Comparison of ENCODE assay signal across 8 mouse cellular contexts in genomic region chr1:34642304-34642893, GRCm38 (mm10).
DNase-seq lines count a peak whose midpoint lies in the region; ATAC-seq lines count a peak whose summit lies in the region.

No protein-coding gene starts in this region.

- WGBS in intestine, embryonic 14.5 days, result 33% methylated on average over 13 of the region's 13 CpGs
- 33% methylated on average over 13 of the region's 13 CpGs for WGBS in intestine, embryonic 16.5 days
- 38% methylated on average over 13 of the region's 13 CpGs for WGBS in forebrain, embryonic 11.5 days
- WGBS in hindbrain, embryonic 16.5 days, result 34% methylated on average over 13 of the region's 13 CpGs
- 35% methylated on average over 13 of the region's 13 CpGs for WGBS in limb, embryonic 12.5 days

- H3K4me2 ChIP-seq in intestine, embryonic 14.5 days (ENCODE audit: low read length), result no peak overlapping the region
- H3K4me2 ChIP-seq in intestine, embryonic 16.5 days (ENCODE audit: low read depth, low read length), result no peak overlapping the region
- H3K4me2 ChIP-seq in forebrain, embryonic 11.5 days (ENCODE audit: low read depth, low read length, severe bottlenecking), result no peak overlapping the region
- no peak overlapping the region for H3K4me2 ChIP-seq in hindbrain, embryonic 16.5 days (ENCODE audit: low read length)
- no peak overlapping the region for H3K4me2 ChIP-seq in limb, embryonic 12.5 days

- no peaks in the 10 kb centered on the region for H3K27me3 ChIP-seq in intestine, embryonic 14.5 days (replicated peaks; ENCODE audit: control insufficient read depth, insufficient read depth, low read length)
- H3K27me3 ChIP-seq in intestine, embryonic 16.5 days (replicated peaks; ENCODE audit: control insufficient read depth, insufficient read depth, low read length), result no peaks in the 10 kb centered on the region
- no peaks in the 10 kb centered on the region for H3K27me3 ChIP-seq in forebrain, embryonic 11.5 days (ENCODE audit: control insufficient read depth, insufficient read depth, low read length)
- H3K27me3 ChIP-seq in hindbrain, embryonic 16.5 days (replicated peaks; ENCODE audit: control insufficient read depth, insufficient read depth, low read length), result no peaks in the 10 kb centered on the region
- no peaks in the 10 kb centered on the region for H3K27me3 ChIP-seq in limb, embryonic 12.5 days

- ATAC-seq in intestine, embryonic 14.5 days (replicated peaks; ENCODE audit: low FRiP score, low TSS enrichment, low read depth), result no peak
- no peak for ATAC-seq in intestine, embryonic 16.5 days
- ATAC-seq in forebrain, embryonic 11.5 days (replicated peaks; ENCODE audit: low FRiP score), result peak; percentile 42
- peak; percentile 71 for ATAC-seq in hindbrain, embryonic 16.5 days
- peak; percentile 52; the same call in 1 of the 2 replicates for ATAC-seq in limb, embryonic 12.5 days (ENCODE audit: insufficient number of reproducible peaks, insufficient read depth, low FRiP score, low TSS enrichment, low read depth)

- 0 out of 2 replicates have a peak, but pooled peaks cover 2% of the 10 kb centered on the region for H3K9me3 ChIP-seq in intestine, embryonic 14.5 days (ENCODE audit: control insufficient read depth, low read length)
- no peaks in the 10 kb centered on the region for H3K9me3 ChIP-seq in intestine, embryonic 16.5 days (ENCODE audit: control insufficient read depth, low read length)
- H3K9me3 ChIP-seq in forebrain, embryonic 11.5 days (ENCODE audit: control insufficient read depth, low read length), result no peaks in the 10 kb centered on the region
- no peaks in the 10 kb centered on the region for H3K9me3 ChIP-seq in hindbrain, embryonic 16.5 days (ENCODE audit: control insufficient read depth, low read length)
- H3K9me3 ChIP-seq in limb, embryonic 12.5 days, result no peaks in the 10 kb centered on the region

- no peaks in the 10 kb centered on the region for H3K36me3 ChIP-seq in intestine, embryonic 14.5 days (ENCODE audit: control insufficient read depth, insufficient read depth, low read length)
- no peaks in the 10 kb centered on the region for H3K36me3 ChIP-seq in intestine, embryonic 16.5 days (ENCODE audit: control insufficient read depth, insufficient read depth, low read length)
- no peaks in the 10 kb centered on the region for H3K36me3 ChIP-seq in forebrain, embryonic 11.5 days (ENCODE audit: control insufficient read depth, insufficient read depth, low read length)
- no peaks in the 10 kb centered on the region for H3K36me3 ChIP-seq in hindbrain, embryonic 16.5 days (ENCODE audit: control insufficient read depth, insufficient read depth, low read length)
- no peaks in the 10 kb centered on the region for H3K36me3 ChIP-seq in limb, embryonic 12.5 days

- DNase-seq in intestine, embryonic 14.5 days (ENCODE audit: low spot score), result peak; percentile 85
- DNase-seq in c-Kit-positive CD71-positive TER-119-negative erythroid progenitor cells, embryonic 14.5 days (ENCODE audit: low read depth), result peak; percentile 29
- peak; percentile 85 for DNase-seq in forebrain, embryonic 11.5 days (ENCODE audit: low spot score)
- peak; percentile 83 for DNase-seq in neural tube, embryonic 10.5 days (ENCODE audit: extremely low spot score, low spot score)
- DNase-seq in testis, postnatal 14 days (ENCODE audit: low spot score), result peak; percentile 55

- no peaks in the 10 kb centered on the region for H3K4me1 ChIP-seq in intestine, embryonic 14.5 days (replicated peaks; ENCODE audit: control insufficient read depth, insufficient read depth, low read length)
- H3K4me1 ChIP-seq in intestine, embryonic 16.5 days (ENCODE audit: control insufficient read depth, insufficient read depth, low read length), result no peaks in the 10 kb centered on the region
- no peaks in the 10 kb centered on the region for H3K4me1 ChIP-seq in forebrain, embryonic 11.5 days (replicated peaks; ENCODE audit: control insufficient read depth, insufficient read depth, low read length)
- H3K4me1 ChIP-seq in hindbrain, embryonic 16.5 days (ENCODE audit: control insufficient read depth, insufficient read depth, low read depth, low read length), result no peaks in the 10 kb centered on the region
- no peaks in the 10 kb centered on the region for H3K4me1 ChIP-seq in limb, embryonic 12.5 days (replicated peaks)

- H3K9ac ChIP-seq in intestine, embryonic 14.5 days (ENCODE audit: low read length), result no peak overlapping the region
- no peak overlapping the region for H3K9ac ChIP-seq in intestine, embryonic 16.5 days (ENCODE audit: low read depth, low read length)
- H3K9ac ChIP-seq in forebrain, embryonic 11.5 days (ENCODE audit: low read length), result no peak overlapping the region
- no peak overlapping the region for H3K9ac ChIP-seq in hindbrain, embryonic 16.5 days (ENCODE audit: low read depth, low read length)
- H3K9ac ChIP-seq in limb, embryonic 12.5 days (replicated peaks), result no peak overlapping the region

- H3K27ac ChIP-seq in intestine, embryonic 14.5 days (ENCODE audit: low read depth), result no peak overlapping the region
- no peak overlapping the region for H3K27ac ChIP-seq in intestine, embryonic 16.5 days (ENCODE audit: low read length)
- no peak overlapping the region for H3K27ac ChIP-seq in forebrain, embryonic 11.5 days (ENCODE audit: low read depth, low read length)
- H3K27ac ChIP-seq in hindbrain, embryonic 16.5 days (ENCODE audit: low read depth, low read length), result no peak overlapping the region
- H3K27ac ChIP-seq in limb, embryonic 12.5 days, result no peak overlapping the region

- H3K4me3 ChIP-seq in intestine, embryonic 14.5 days (ENCODE audit: low read depth, low read length), result no peak overlapping the region
- H3K4me3 ChIP-seq in intestine, embryonic 16.5 days (ENCODE audit: low read length), result no peak overlapping the region
- no peak overlapping the region for H3K4me3 ChIP-seq in forebrain, embryonic 11.5 days (ENCODE audit: low read depth, low read length)
- H3K4me3 ChIP-seq in hindbrain, embryonic 16.5 days (ENCODE audit: low read length), result no peak overlapping the region
- H3K4me3 ChIP-seq in limb, embryonic 12.5 days (replicated peaks), result no peak overlapping the region

Comparison
In these comparisons a context has a peak if more than half of its experiments do, and no peak if none do; other contexts are left out.
1. ATAC-seq: peak in forebrain, embryonic 11.5 days (single experiment), hindbrain, embryonic 16.5 days (single experiment) and limb, embryonic 12.5 days (single experiment); none in intestine, embryonic 14.5 days (single experiment) and intestine, embryonic 16.5 days (single experiment).
2. DNase-seq: peak in every context shown above with its lines; median percentile 85 in intestine, embryonic 14.5 days; 85 in forebrain, embryonic 11.5 days; 83 in neural tube, embryonic 10.5 days; 55 in testis, postnatal 14 days; 29 in c-Kit-positive CD71-positive TER-119-negative erythroid progenitor cells, embryonic 14.5 days.